Mouse (Mus musculus) inflammation-experienced regulatory T-cells, adult 6 months (primary cell): Measurements from ENCODE around the gene Tm2d3. TPM values are rescaled to one million over a fixed set of nuclear protein-coding genes. Genes with fewer than 3 reads are reported as not detected.

ENCODE experiments used
- ATAC-seq: one replicate; pipeline ENCODE4 v1.8.0; 2017
- polyA plus RNA-seq, 3 experiments: library from polyadenylated mRNA; unstranded; fragments of 100-300 nt; shearing (Covaris generic); gene quantifications; one replicate each; pipeline ENCODE4 v1.2.1; 2017

The Tm2d3 gene
- 10 to 100 TPM; 83.6 to 99.5 (median 99.3) TPM for polyA plus RNA-seq

GRCm38 (mm10) chr7:65690869-65691268, at the start of gene Tm2d3:
Gene Tm2d3 (plus strand): TSS chr7:65691169.
- no peak for ATAC-seq

GRCm38 (mm10) chr7:65642371-65643304, 48.3 kb upstream of the Tm2d3 start:
- ATAC-seq: no peak

- ATAC-seq: peak; percentile 1
Observed at GRCm38 (mm10) chr7:65643861-65644421, 47.0 kb upstream of the Tm2d3 start.

- peak; percentile 86 for ATAC-seq
Observed at GRCm38 (mm10) chr7:65644643-65645351, 46.2 kb upstream of the Tm2d3 start, which contains the start of gene Tarsl2. Gene Tarsl2 (plus strand): TSS chr7:65644898.

GRCm38 (mm10) chr7:65645996-65646395, 45.0 kb upstream of the Tm2d3 start:
- ATAC-seq: no peak

GRCm38 (mm10) chr7:65650662-65651061, 40.3 kb upstream of the Tm2d3 start:
- ATAC-seq: no peak

GRCm38 (mm10) chr7:65657490-65658120, 33.4 kb upstream of the Tm2d3 start:
- no peak for ATAC-seq

- ATAC-seq: no peak
Observed at GRCm38 (mm10) chr7:65663225-65663790, 27.7 kb upstream of the Tm2d3 start.

GRCm38 (mm10) chr7:65663886-65664285, 27.1 kb upstream of the Tm2d3 start:
- no peak for ATAC-seq

GRCm38 (mm10) chr7:65667491-65667890, 23.5 kb upstream of the Tm2d3 start:
- ATAC-seq: no peak

GRCm38 (mm10) chr7:65678050-65678449, 12.9 kb upstream of the Tm2d3 start:
- no peak for ATAC-seq

GRCm38 (mm10) chr7:65678900-65679595, 11.9 kb upstream of the Tm2d3 start:
- ATAC-seq: no peak

GRCm38 (mm10) chr7:65681166-65681565, 9.8 kb upstream of the Tm2d3 start:
- no peak for ATAC-seq

- ATAC-seq: no peak
Observed at GRCm38 (mm10) chr7:65684256-65684835, 6.6 kb upstream of the Tm2d3 start.

GRCm38 (mm10) chr7:65686664-65687063, 4.3 kb upstream of the Tm2d3 start:
- no peak for ATAC-seq

- no peak for ATAC-seq
Observed at GRCm38 (mm10) chr7:65691929-65692605, 1.1 kb downstream of the Tm2d3 start.

GRCm38 (mm10) chr7:65692883-65693282, 1.9 kb downstream of the Tm2d3 start:
- peak; percentile 1 for ATAC-seq

GRCm38 (mm10) chr7:65693301-65693821, 2.4 kb downstream of the Tm2d3 start:
- peak; percentile 90 for ATAC-seq

GRCm38 (mm10) chr7:65696450-65696849, 5.5 kb downstream of the Tm2d3 start:
- ATAC-seq: peak; percentile 44

- ATAC-seq: no peak
Observed at GRCm38 (mm10) chr7:65702076-65702475, 11.1 kb downstream of the Tm2d3 start.
